Mouse (Mus musculus) erythroblast, adult 5-6 weeks (primary cell): Measurements from ENCODE around the gene Naa35. TPM values are rescaled to one million over a fixed set of nuclear protein-coding genes. Genes with fewer than 3 reads are reported as not detected.
A peak's percentile ranks its signal among the peaks of the same experiment; 100 is the strongest.

Source experiments
- ATAC-seq: replicated peaks from 2 replicates; pipeline ENCODE4 v1.8.0; 2016; ENCODE audit warnings: moderate number of reproducible peaks, mild to moderate bottlenecking, moderate TSS enrichment, inconsistent platforms; ENCODE audit not compliant: poor library complexity, low FRiP score, severe bottlenecking
- total RNA-seq, 2 experiments: library from RNA; stranded (forward) in 1 of 2; stranded (reverse) in 1 of 2; fragments of 150-400 nt in 1 of 2; fragments of 200-764, 138-1000 nt in 1 of 2; gene quantifications; 2 replicates each; pipeline versions ENCODE4 v1.2.3 to v1.2.4; 2015 to 2017; ENCODE audit warnings: low replicate concordance in 2 of 2

Gene Naa35
- total RNA-seq, 2 experiments from 2014 or later: 31.0 to 44.6 TPM

GRCm38 (mm10) chr13:59624903-59625302 is 39.8 kb downstream of the Naa35 start:
- no peak for ATAC-seq

- ATAC-seq: no peak
Measured at GRCm38 (mm10) chr13:59626739-59627138, 41.7 kb downstream of the Naa35 start.

- no peak for ATAC-seq
Measured at GRCm38 (mm10) chr13:59634637-59635036, 49.6 kb downstream of the Naa35 start.

GRCm38 (mm10) chr13:59637800-59638199 is 52.7 kb downstream of the Naa35 start:
- ATAC-seq: no peak

- no peak for ATAC-seq
Measured at GRCm38 (mm10) chr13:59639368-59640177, 54.5 kb downstream of the Naa35 start.

GRCm38 (mm10) chr13:59640178-59640440 is 55.0 kb downstream of the Naa35 start:
- no peak for ATAC-seq

GRCm38 (mm10) chr13:59642818-59643217 is 57.8 kb downstream of the Naa35 start:
- peak; percentile 69 for ATAC-seq

- no peak for ATAC-seq
Measured at GRCm38 (mm10) chr13:59645491-59645890, 60.4 kb downstream of the Naa35 start.

- ATAC-seq: no peak
Measured at GRCm38 (mm10) chr13:59646674-59647244, 61.7 kb downstream of the Naa35 start.

GRCm38 (mm10) chr13:59647484-59647883 is 62.4 kb downstream of the Naa35 start:
- ATAC-seq: no peak

- ATAC-seq: no peak
Measured at GRCm38 (mm10) chr13:59648598-59648997, 63.5 kb downstream of the Naa35 start.

GRCm38 (mm10) chr13:59649781-59650180 is 64.7 kb downstream of the Naa35 start:
- no peak for ATAC-seq

- no peak for ATAC-seq
Measured at GRCm38 (mm10) chr13:59652651-59653050, 67.6 kb downstream of the Naa35 start.

- ATAC-seq: no peak
Measured at GRCm38 (mm10) chr13:59653136-59653535, 68.1 kb downstream of the Naa35 start.

GRCm38 (mm10) chr13:59654465-59654864 is 69.4 kb downstream of the Naa35 start:
- no peak for ATAC-seq

GRCm38 (mm10) chr13:59655718-59656315 is 70.8 kb downstream of the Naa35 start:
- no peak for ATAC-seq

- ATAC-seq: no peak
Measured at GRCm38 (mm10) chr13:59656316-59656832, 71.3 kb downstream of the Naa35 start.

- no peak for ATAC-seq
Measured at GRCm38 (mm10) chr13:59656975-59657388, 71.9 kb downstream of the Naa35 start.

GRCm38 (mm10) chr13:59657781-59658180 is 72.7 kb downstream of the Naa35 start:
- no peak for ATAC-seq

- no peak for ATAC-seq
Measured at GRCm38 (mm10) chr13:59660371-59660770, 75.3 kb downstream of the Naa35 start.

GRCm38 (mm10) chr13:59661387-59661786 is 76.3 kb downstream of the Naa35 start:
- no peak for ATAC-seq
